Mouse (Mus musculus): ENCODE data around the gene Wdsub1. TPM values are rescaled to one million over a fixed set of nuclear protein-coding genes. Genes with fewer than 3 reads are reported as not detected.

Gene Wdsub1
- total and polyA plus RNA-seq, 2 experiments from 2014 or later, result 14.7 to 18.2 TPM

GRCm38 (mm10) chr2:59810039-59810438, 72.4 kb downstream of the Wdsub1 start:
- DNase-seq (no peak), ATAC-seq (no peak)
- Histone ChIP-seq H3K9ac (no peak overlapping the region), H3K4me3 (ENCODE audit: low read depth, low read length) (no peak overlapping the region), H3K27ac (ENCODE audit: low read depth, low read length) (no peak overlapping the region), H3K4me1 (ENCODE audit: insufficient read depth) (no peaks in the 10 kb centered on the region), H3K36me3 (ENCODE audit: insufficient read depth) (no peaks in the 10 kb centered on the region), H3K4me2 (ENCODE audit: low read depth) (no peak overlapping the region), H3K27me3 (ENCODE audit: insufficient read depth, low read length) (no peaks in the 10 kb centered on the region), H3K9me3 (ENCODE audit: low read length) (no peaks in the 10 kb centered on the region)
- 48% methylated on average over 7 of the region's 7 CpGs for WGBS
- no peak for TF ChIP-seq CTCF (IDR thresholded peaks at IDR 0.05; ENCODE audit: low read depth)

GRCm38 (mm10) chr2:59808608-59809007, 73.8 kb downstream of the Wdsub1 start:
- ATAC-seq (no peak), DNase-seq (no peak)
- Histone ChIP-seq H3K27ac (ENCODE audit: low read depth, low read length) (no peak overlapping the region), H3K27me3 (ENCODE audit: insufficient read depth, low read length) (no peaks in the 10 kb centered on the region), H3K4me2 (ENCODE audit: low read depth) (no peak overlapping the region), H3K4me3 (ENCODE audit: low read depth, low read length) (no peak overlapping the region), H3K36me3 (ENCODE audit: insufficient read depth) (no peaks in the 10 kb centered on the region), H3K9ac (no peak overlapping the region), H3K4me1 (ENCODE audit: insufficient read depth) (no peaks in the 10 kb centered on the region), H3K9me3 (ENCODE audit: low read length) (no peaks in the 10 kb centered on the region)
- WGBS, result 88% methylated on average over 4 of the region's 4 CpGs
- no peak for TF ChIP-seq CTCF (IDR thresholded peaks at IDR 0.05; ENCODE audit: low read depth)

- H3K9ac ChIP-seq, result no peak overlapping the region
- no peak overlapping the region for H3K27ac ChIP-seq (ENCODE audit: low read depth, low read length)
- ATAC-seq (no peak), DNase-seq (no peak)
- no peak for TF ChIP-seq CTCF (IDR thresholded peaks at IDR 0.05; ENCODE audit: low read depth)
- H3K4me3 ChIP-seq (ENCODE audit: low read depth, low read length), result no peak overlapping the region
- no peaks in the 10 kb centered on the region for H3K9me3 ChIP-seq (ENCODE audit: low read length)
- WGBS, result 43% methylated on average over 6 of the region's 6 CpGs
- no peaks in the 10 kb centered on the region for H3K36me3 ChIP-seq (ENCODE audit: insufficient read depth)
- no peak overlapping the region for H3K4me2 ChIP-seq (ENCODE audit: low read depth)
- no peaks in the 10 kb centered on the region for H3K4me1 ChIP-seq (ENCODE audit: insufficient read depth)
- no peaks in the 10 kb centered on the region for H3K27me3 ChIP-seq (ENCODE audit: insufficient read depth, low read length)
Measured at GRCm38 (mm10) chr2:59806038-59806437, 76.4 kb downstream of the Wdsub1 start.

GRCm38 (mm10) chr2:59805595-59805994, 76.8 kb downstream of the Wdsub1 start:
- no peak overlapping the region for H3K4me3 ChIP-seq (ENCODE audit: low read depth, low read length)
- H3K9me3 ChIP-seq (ENCODE audit: low read length), result no peaks in the 10 kb centered on the region
- no peak overlapping the region for H3K27ac ChIP-seq (ENCODE audit: low read depth, low read length)
- no peak overlapping the region for H3K9ac ChIP-seq
- ATAC-seq, result no peak
- WGBS, result 46% methylated on average over 2 of the region's 2 CpGs
- no peak for TF ChIP-seq CTCF (IDR thresholded peaks at IDR 0.05; ENCODE audit: low read depth)
- H3K4me1 ChIP-seq (ENCODE audit: insufficient read depth), result no peaks in the 10 kb centered on the region
- H3K27me3 ChIP-seq (ENCODE audit: insufficient read depth, low read length), result no peaks in the 10 kb centered on the region
- no peak for DNase-seq
- H3K4me2 ChIP-seq (ENCODE audit: low read depth), result no peak overlapping the region
- no peaks in the 10 kb centered on the region for H3K36me3 ChIP-seq (ENCODE audit: insufficient read depth)

DNA sequence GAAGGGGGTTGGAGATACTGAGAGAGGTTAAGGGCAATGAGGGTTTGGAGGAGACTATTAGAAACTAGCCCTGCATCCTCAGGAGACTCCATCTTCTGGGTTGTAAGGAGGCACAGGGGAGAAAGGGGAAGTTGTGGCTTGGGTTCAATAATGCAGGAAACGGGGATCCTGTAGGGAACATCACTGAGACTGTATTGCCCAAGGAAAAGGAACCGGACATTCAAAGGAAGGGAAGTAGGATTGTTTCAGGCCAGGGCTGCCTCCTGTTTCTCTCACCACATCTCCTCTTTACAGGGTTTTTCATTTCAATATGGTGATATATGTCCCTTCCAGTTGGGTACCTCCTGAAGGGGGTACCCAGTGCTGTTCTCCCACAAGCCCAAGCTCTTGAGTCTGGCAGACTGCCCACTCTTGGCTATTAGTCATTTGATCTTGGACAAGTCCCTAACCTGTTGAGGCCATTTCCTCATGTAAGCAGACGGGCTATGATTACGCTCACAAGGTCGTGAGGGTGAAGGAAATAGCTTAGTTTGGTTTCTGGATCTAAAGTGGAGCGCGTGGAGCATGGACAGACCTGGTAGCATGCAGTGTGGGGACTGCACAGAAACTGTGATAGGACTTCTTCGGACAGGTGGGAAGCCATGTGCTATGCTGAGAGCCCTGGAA, 79.5 kb downstream of the Wdsub1 start:
- WGBS, result 91% methylated on average over 8 of the region's 8 CpGs
- Histone ChIP-seq H3K9me3 (ENCODE audit: low read length) (no peaks in the 10 kb centered on the region), H3K36me3 (ENCODE audit: insufficient read depth) (no peaks in the 10 kb centered on the region), H3K4me2 (ENCODE audit: low read depth) (no peak overlapping the region), H3K4me3 (ENCODE audit: low read depth, low read length) (no peak overlapping the region), H3K9ac (no peak overlapping the region), H3K4me1 (ENCODE audit: insufficient read depth) (no peaks in the 10 kb centered on the region), H3K27ac (ENCODE audit: low read depth, low read length) (no peak overlapping the region), H3K27me3 (ENCODE audit: insufficient read depth, low read length) (no peaks in the 10 kb centered on the region)
- DNase-seq (no peak), ATAC-seq (no peak)
- TF ChIP-seq CTCF (IDR thresholded peaks at IDR 0.05; ENCODE audit: low read depth), result no peak

All from forebrain, postnatal 0 days (tissue).